Mouse (Mus musculus): ENCODE data around the gene Atxn7l3. TPM values are rescaled to one million over a fixed set of nuclear protein-coding genes. Genes with fewer than 3 reads are reported as not detected.

Atxn7l3 gene
- polyA plus RNA-seq, 1 experiment from 2014 or later = 30.1 TPM

GRCm38 (mm10) chr11:102268520-102269244 is 27.7 kb downstream of the Atxn7l3 start, which contains the start of gene Asb16:
Asb16 (plus strand) TSS chr11:102268743.
- H3K27me3 ChIP-seq = no peaks in the 10 kb centered on the region
- H3K4me1 ChIP-seq (replicated peaks) = 0 out of 2 replicates have a peak, but pooled peaks cover 5% of the 10 kb centered on the region
- ATAC-seq = no peak
- no peak within 1 kb of the TSS for H3K27ac ChIP-seq
- WGBS = 86% methylated on average over 12 of the region's 12 CpGs
- no peaks in the 10 kb centered on the region for H3K36me3 ChIP-seq
- no peak within 1 kb of the TSS for H3K4me3 ChIP-seq (replicated peaks)
- no peaks in the 10 kb centered on the region for H3K9me3 ChIP-seq
- H3K9ac ChIP-seq (replicated peaks) = no peak within 1 kb of the TSS
- no peak within 1 kb of the TSS for H3K4me2 ChIP-seq (replicated peaks)

GRCm38 (mm10) chr11:102267480-102267879 is 29.0 kb downstream of the Atxn7l3 start:
- Histone ChIP-seq H3K36me3 (peaks cover 2% of the 10 kb centered on the region; the same call in 1 of the 2 replicates), H3K27ac (no peak overlapping the region), H3K4me2 (replicated peaks) (no peak overlapping the region), H3K4me1 (replicated peaks) (0 out of 2 replicates have a peak, but pooled peaks cover 5% of the 10 kb centered on the region), H3K9me3 (no peaks in the 10 kb centered on the region), H3K27me3 (no peaks in the 10 kb centered on the region), H3K4me3 (replicated peaks) (no peak overlapping the region), H3K9ac (replicated peaks) (no peak overlapping the region)
- peak; percentile 82 for ATAC-seq
- WGBS = 8% methylated on average over 11 of the region's 11 CpGs

GRCm38 (mm10) chr11:102266631-102267355 is 29.6 kb downstream of the Atxn7l3 start:
- no peak overlapping the region for H3K9ac ChIP-seq (replicated peaks)
- no peak overlapping the region for H3K4me3 ChIP-seq (replicated peaks)
- 0 out of 2 replicates have a peak, but pooled peaks cover 5% of the 10 kb centered on the region for H3K4me1 ChIP-seq (replicated peaks)
- no peaks in the 10 kb centered on the region for H3K27me3 ChIP-seq
- ATAC-seq = 0 out of 2 replicates have a peak, but pooled peaks have one; percentile 14
- no peak overlapping the region for H3K4me2 ChIP-seq (replicated peaks)
- H3K9me3 ChIP-seq = no peaks in the 10 kb centered on the region
- 88% methylated on average over 8 of the region's 8 CpGs for WGBS
- H3K27ac ChIP-seq = no peak overlapping the region
- H3K36me3 ChIP-seq = peaks cover 5% of the 10 kb centered on the region; the same call in 1 of the 2 replicates

- no peaks in the 10 kb centered on the region for H3K9me3 ChIP-seq
- H3K27ac ChIP-seq = no peak overlapping the region
- 0 out of 2 replicates have a peak, but pooled peaks cover 5% of the 10 kb centered on the region for H3K4me1 ChIP-seq (replicated peaks)
- no peak overlapping the region for H3K4me3 ChIP-seq (replicated peaks)
- H3K27me3 ChIP-seq = no peaks in the 10 kb centered on the region
- WGBS = 70% methylated on average over 13 of the region's 14 CpGs
- H3K4me2 ChIP-seq (replicated peaks) = no peak overlapping the region
- ATAC-seq = no peak
- 0 out of 2 replicates have a peak overlapping the region, but pooled peaks have one; percentile 16 for H3K9ac ChIP-seq (replicated peaks)
- peaks cover 8% of the 10 kb centered on the region for H3K36me3 ChIP-seq
Measured at GRCm38 (mm10) chr11:102265816-102266215, 30.6 kb downstream of the Atxn7l3 start.

GRCm38 (mm10) chr11:102263211-102263610 is 33.2 kb downstream of the Atxn7l3 start:
- H3K9ac ChIP-seq (replicated peaks) = no peak overlapping the region
- H3K27me3 ChIP-seq = no peaks in the 10 kb centered on the region
- H3K4me1 ChIP-seq (replicated peaks) = 0 out of 2 replicates have a peak, but pooled peaks cover 5% of the 10 kb centered on the region
- H3K36me3 ChIP-seq = peaks cover 12% of the 10 kb centered on the region
- H3K4me3 ChIP-seq (replicated peaks) = no peak overlapping the region
- WGBS = 98% methylated on average over 7 of the region's 7 CpGs
- H3K27ac ChIP-seq = no peak overlapping the region
- no peaks in the 10 kb centered on the region for H3K9me3 ChIP-seq
- no peak overlapping the region for H3K4me2 ChIP-seq (replicated peaks)
- no peak for ATAC-seq

- H3K27me3 ChIP-seq = no peaks in the 10 kb centered on the region
- 90% methylated on average over 3 of the region's 3 CpGs for WGBS
- no peak for ATAC-seq
- H3K4me3 ChIP-seq (replicated peaks) = no peak overlapping the region
- H3K4me1 ChIP-seq (replicated peaks) = peaks cover 12% of the 10 kb centered on the region
- no peak overlapping the region for H3K9ac ChIP-seq (replicated peaks)
- H3K4me2 ChIP-seq (replicated peaks) = no peak overlapping the region
- H3K27ac ChIP-seq = no peak overlapping the region
- peaks cover 15% of the 10 kb centered on the region for H3K36me3 ChIP-seq
- no peaks in the 10 kb centered on the region for H3K9me3 ChIP-seq
Measured at GRCm38 (mm10) chr11:102258521-102258920, 37.9 kb downstream of the Atxn7l3 start.

- Histone ChIP-seq H3K36me3 (peaks cover 15% of the 10 kb centered on the region), H3K4me3 (replicated peaks) (no peak overlapping the region), H3K9me3 (no peaks in the 10 kb centered on the region), H3K4me2 (replicated peaks) (no peak overlapping the region), H3K9ac (replicated peaks) (no peak overlapping the region), H3K27ac (no peak overlapping the region), H3K27me3 (no peaks in the 10 kb centered on the region), H3K4me1 (replicated peaks) (peaks cover 12% of the 10 kb centered on the region)
- 85% methylated on average over 6 of the region's 6 CpGs for WGBS
- no peak for ATAC-seq
Measured at GRCm38 (mm10) chr11:102258095-102258494, 38.3 kb downstream of the Atxn7l3 start.

- H3K27ac ChIP-seq = no peak overlapping the region
- 31% methylated on average over 9 of the region's 9 CpGs for WGBS
Measured at GRCm38 (mm10) chr11:102257514-102257913, 38.9 kb downstream of the Atxn7l3 start.

GRCm38 (mm10) chr11:102249351-102250090 is 46.9 kb downstream of the Atxn7l3 start:
- ATAC-seq = no peak
- H3K27me3 ChIP-seq = no peaks in the 10 kb centered on the region

More at GRCm38 (mm10) chr11:102257514-102257913, 38.9 kb downstream of the Atxn7l3 start:
- Histone ChIP-seq H3K36me3 (peaks cover 13% of the 10 kb centered on the region), H3K4me3 (replicated peaks) (no peak overlapping the region), H3K27me3 (no peaks in the 10 kb centered on the region), H3K4me2 (replicated peaks) (no peak overlapping the region), H3K4me1 (replicated peaks) (peaks cover 12% of the 10 kb centered on the region), H3K9ac (replicated peaks) (no peak overlapping the region), H3K9me3 (no peaks in the 10 kb centered on the region)
- ATAC-seq = no peak

GRCm38 (mm10) chr11:102248630-102249230 is 47.7 kb downstream of the Atxn7l3 start, which contains the start of gene BC030867:
BC030867 (plus strand) TSS chr11:102248882.
- peaks cover 29% of the 10 kb centered on the region for H3K4me1 ChIP-seq (replicated peaks)
- peak within 1 kb of the TSS; percentile 49 for H3K4me3 ChIP-seq (replicated peaks)
- H3K36me3 ChIP-seq = no peaks in the 10 kb centered on the region
- H3K27ac ChIP-seq = no peak within 1 kb of the TSS
- peak within 1 kb of the TSS; percentile 79 for H3K4me2 ChIP-seq (replicated peaks)
- no peaks in the 10 kb centered on the region for H3K27me3 ChIP-seq
- under 1% methylated on average over 41 of the region's 41 CpGs for WGBS
- no peaks in the 10 kb centered on the region for H3K9me3 ChIP-seq
- peak; percentile 58 for ATAC-seq
- peak within 1 kb of the TSS; percentile 58 for H3K9ac ChIP-seq (replicated peaks)

More at GRCm38 (mm10) chr11:102249351-102250090, 46.9 kb downstream of the Atxn7l3 start:
- Histone ChIP-seq H3K4me1 (replicated peaks) (peaks cover 27% of the 10 kb centered on the region), H3K36me3 (no peaks in the 10 kb centered on the region), H3K27ac (no peak overlapping the region), H3K9ac (replicated peaks) (peak overlapping the region; percentile 58), H3K4me3 (replicated peaks) (peak overlapping the region; percentile 49), H3K4me2 (replicated peaks) (peak overlapping the region; percentile 79), H3K9me3 (no peaks in the 10 kb centered on the region)
- WGBS = 10% methylated on average over 9 of the region's 9 CpGs

GRCm38 (mm10) chr11:102246871-102247270 is 49.6 kb downstream of the Atxn7l3 start:
- Histone ChIP-seq H3K9ac (replicated peaks) (no peak overlapping the region), H3K27ac (no peak overlapping the region), H3K4me3 (replicated peaks) (no peak overlapping the region), H3K4me2 (replicated peaks) (no peak overlapping the region), H3K27me3 (no peaks in the 10 kb centered on the region), H3K9me3 (no peaks in the 10 kb centered on the region), H3K36me3 (no peaks in the 10 kb centered on the region), H3K4me1 (replicated peaks) (peaks cover 29% of the 10 kb centered on the region)
- ATAC-seq = no peak
- 84% methylated on average over 4 of the region's 4 CpGs for WGBS

All from midbrain, embryonic 13.5 days (tissue).